Mouse (Mus musculus) retina, embryonic 14.5 days (tissue): ENCODE results near the gene Smarcd3.

Source experiments
- DNase-seq: peaks from one replicate; pipeline ENCODE4 v3.0.0-alpha.2; 2015; ENCODE audit warnings: low spot score

Gene Smarcd3

DNA sequence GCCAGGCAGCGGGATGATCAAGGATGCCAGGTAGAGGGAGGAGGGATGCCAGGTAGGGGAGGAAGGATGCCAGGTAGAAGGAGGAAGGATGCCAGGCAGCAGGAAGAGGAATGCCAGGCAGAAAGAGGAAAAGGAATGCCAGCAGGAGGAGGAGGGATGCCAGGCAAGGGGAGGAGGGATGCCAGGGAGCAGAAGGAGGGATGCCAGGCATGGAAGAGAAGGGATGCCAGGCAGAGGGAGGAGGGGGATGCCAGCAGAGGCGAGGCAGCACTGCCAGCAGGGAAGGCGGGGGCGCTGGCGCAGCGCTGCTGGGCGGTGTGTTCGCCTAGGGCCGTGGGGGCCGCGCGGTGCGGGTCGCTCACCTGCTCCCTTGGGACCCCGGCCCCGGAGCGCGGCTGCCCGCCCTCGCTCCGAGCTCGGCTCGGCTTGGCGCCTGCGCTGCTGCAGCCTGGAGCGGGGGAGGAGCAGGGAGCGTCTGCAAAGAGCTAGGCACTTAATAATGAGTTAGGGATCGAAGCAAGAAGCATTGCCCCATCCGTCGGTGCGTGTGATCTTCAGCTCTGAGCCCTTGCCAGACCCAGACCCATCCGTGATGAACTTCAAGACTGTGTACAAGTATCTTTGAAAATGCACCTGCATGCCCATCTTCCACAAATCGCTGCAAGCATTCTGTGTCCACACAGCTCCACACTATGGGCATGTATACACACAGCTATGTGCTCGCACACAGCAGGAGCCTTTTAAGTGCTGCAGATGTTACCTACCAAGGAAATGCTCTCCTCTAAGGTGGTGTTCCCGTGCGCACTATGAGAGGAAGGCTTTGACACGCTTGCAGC, at the start of gene Smarcd3:
Gene Smarcd3, minus strand, starts transcription at position 426 of the 836 bp plus-strand sequence.
- DNase-seq, result peak; percentile 81

DNA sequence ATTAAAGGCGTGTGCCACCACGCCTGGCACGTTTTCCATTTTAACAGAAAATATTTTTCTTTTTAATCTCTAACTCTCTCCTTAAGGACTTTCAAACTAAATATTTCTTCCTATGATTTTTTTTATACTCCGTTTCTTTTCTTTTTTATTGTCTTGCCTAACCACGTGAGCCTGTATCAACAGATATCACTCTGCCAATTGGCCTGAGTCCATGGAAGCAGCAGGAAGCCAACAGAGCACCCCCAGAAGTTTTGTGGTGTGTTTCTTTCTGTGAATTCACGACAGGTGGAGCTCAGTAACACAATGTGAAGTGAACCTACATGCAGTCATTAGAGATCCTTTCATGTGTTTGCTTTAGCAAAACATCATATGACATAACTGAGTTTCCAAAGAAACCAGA, 37.2 kb upstream of the Smarcd3 start:
- DNase-seq, result no peak

DNA sequence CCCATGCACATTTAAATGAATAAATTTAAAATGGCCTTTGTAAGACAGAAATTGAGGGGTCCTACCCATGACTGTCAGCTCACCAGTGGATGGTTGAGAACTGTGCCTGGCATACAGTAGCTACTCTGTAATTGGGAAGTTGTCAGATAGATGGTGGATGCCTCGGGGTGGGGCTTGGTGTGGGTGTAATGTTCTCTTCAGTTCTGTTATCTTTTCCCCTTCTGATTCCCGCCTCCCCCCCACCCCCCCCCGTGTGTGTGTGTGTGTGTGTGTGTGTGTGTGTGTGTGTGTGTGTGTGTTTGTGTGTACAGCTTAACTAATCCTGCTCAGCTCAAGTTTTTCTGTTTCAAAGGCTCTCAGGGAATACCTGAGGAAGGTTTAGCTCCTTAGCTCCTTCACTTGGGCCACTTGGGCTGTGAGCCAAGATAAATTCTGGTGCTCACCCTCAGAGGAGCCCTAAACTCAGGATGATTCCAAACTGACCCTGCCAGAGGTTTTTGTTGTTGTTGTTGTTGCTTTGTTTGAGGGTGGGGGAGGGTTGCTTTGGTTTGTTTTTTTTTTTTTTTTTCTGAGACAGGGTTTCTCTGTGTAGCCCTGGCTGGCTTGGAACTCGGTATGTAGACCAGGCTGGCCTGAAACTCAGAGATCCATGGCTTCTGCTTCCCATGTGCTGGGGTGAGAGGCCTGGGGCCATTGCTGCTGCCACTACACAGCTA, 35.7 kb upstream of the Smarcd3 start:
- DNase-seq, result no peak

DNA sequence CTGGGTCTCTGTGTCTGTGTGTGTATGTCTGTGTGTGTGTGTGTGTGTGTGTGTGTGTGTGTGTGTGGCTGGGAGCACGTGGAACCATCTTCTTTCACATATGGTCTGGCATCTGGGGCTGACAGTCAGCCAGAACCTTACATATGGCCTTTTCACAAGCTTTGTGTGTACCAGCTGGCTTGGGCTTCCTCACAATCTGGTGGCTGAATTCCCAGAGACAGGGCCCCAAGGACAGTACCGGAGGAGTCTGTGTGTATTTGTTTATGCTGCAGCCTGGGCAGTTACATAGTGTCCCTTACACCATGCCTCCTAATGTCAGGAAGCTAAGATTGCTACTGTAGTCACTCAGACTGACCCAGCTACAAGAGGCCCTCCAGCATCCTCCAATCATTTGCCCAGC, 32.9 kb upstream of the Smarcd3 start:
- DNase-seq, result peak; percentile 32

DNA sequence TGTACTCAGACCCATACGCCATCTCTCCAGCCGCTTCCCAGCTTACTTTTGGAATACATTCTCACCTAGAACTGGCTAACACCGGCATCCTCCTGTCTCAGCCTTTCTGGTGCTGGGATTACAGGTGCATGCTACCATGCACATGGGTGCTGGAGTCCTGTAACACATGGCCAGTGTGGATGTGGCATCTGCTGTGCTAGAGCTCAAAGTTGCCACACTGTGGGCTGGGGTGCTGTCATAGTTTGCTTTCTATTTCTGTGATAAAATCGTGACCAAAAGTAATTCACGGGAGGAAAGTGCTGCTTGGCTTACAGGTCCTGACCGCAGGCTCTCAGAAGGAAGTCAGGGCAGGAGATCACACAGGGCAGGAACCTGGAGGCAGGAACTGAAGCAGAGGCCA, 30.3 kb upstream of the Smarcd3 start:
- DNase-seq, result no peak

DNA sequence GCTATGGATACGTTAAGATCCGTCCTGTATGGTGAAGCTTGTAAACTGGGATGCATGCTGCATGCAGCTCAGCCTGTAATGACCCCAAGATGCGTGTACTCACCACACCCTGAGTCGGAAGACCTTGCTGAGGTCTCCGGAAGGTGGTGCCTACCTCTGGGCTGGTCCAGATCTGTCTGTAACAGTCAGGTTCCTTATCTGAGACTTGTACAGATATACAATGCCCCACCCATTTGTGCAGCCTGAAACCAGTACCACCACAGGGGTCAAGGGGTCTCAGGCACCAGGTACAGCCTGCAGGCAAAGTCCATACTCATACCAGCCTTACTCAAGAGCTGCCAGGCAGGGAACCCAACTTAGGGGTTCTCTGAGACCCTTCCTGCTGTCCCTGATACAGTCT, 28.6 kb upstream of the Smarcd3 start:
- DNase-seq, result no peak

DNA sequence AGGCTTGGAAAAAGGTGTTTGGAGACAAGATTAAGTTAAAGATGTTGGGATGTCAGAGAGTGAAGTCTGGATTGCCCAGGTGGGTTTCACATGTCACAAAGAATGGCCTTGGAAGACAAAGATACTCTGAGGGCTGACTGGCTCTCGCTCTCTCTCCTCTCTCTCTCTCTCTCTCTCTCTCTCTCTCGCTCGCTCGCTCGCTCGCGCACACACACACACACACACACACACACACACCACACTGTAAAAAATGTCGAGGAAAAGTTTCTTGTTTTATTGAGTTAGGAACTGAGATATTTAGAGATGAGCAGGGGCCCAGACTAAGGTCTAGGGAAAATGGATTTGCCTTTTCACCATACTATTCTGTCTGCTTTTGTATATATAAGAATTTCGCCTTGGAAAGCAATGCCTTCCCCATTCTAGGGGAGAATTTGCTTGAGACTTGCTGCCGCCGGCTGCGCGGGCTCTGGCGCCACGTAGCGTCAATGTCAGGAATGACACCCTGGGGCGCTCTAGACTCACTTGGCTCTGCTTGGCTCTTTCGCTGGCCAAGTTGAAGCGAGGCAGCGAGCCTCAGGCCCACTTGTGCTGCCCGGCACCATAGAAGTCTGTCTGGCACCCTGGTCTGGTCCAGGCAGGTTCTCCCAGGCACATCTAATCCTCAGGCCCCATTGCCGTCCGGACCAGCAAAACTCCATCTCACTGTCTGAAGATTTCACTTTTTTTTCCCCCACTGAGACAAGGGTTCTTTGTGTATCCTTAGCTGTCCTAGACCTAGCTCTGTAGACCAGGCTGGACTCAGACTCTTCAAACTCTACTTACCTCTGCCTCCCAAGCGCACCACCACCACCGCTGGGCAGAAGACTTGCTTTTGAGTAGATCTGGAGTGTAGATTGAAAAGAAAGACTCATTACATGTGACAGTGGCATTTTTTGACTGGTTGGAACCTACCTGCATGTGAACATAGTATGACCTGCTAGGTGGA, 27.8 kb upstream of the Smarcd3 start:
- peak; percentile 92 for DNase-seq

DNA sequence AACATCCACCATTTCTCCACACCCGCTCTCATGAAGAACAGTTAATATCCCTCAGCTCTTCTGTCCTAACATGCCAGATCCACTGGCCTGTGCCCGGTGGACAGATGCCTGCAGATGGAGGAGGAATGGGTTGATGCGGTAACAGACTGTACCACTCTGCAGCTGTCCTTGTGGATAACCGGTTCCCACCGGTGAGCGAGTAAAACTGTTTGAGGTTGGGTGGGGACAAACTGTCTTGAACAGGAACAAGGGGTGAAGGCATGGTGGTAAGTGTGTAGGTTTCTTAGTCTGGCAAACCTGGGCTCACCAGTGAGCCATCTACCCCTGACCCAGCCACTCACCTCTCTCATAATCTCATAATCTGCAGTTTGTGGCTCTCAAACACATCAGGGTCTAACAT, 27.1 kb upstream of the Smarcd3 start:
- DNase-seq, result no peak

DNA sequence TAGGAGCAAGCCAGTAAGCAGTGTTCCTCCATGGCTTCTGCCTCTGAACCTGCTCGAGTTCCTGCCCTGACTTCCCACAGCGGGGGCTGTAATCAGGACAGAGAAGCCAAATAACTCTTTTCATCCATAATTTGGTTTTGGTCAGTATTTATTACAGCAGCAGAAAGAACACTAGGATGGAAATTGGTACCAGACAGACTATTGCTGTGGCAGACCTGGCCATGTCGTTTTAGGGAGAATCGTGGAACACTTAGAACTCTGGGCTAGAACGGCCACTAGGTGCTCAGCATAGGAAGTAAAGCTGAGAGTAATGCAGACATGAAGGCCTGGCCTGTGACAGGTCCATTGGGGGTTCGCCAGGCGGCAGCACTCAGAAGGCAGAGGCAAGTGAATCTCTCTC, 25.5 kb upstream of the Smarcd3 start:
- DNase-seq, result no peak

DNA sequence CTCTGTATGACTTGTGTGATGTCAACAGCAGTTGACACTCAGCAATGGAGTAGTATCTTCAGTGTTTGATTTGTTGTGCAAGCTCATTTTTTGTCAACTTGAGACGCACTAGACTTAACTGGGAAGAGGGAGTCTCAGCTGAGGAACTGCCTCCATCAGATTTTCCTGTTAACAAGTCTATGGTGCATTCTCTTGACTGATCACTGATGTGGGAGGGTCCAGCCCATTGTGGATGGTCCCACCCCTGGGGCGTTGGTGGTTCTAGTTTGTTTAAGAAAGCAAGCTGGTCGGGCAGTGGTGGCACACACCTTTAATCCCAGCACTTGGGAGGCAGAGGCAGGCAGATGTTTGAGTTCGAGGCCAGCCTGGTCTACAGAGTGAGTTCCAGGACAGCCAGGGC, 25.0 kb upstream of the Smarcd3 start:
- no peak for DNase-seq

GRCm38 (mm10) chr5:24645454-24645853, 21.2 kb upstream of the Smarcd3 start:
- DNase-seq, result no peak

DNA sequence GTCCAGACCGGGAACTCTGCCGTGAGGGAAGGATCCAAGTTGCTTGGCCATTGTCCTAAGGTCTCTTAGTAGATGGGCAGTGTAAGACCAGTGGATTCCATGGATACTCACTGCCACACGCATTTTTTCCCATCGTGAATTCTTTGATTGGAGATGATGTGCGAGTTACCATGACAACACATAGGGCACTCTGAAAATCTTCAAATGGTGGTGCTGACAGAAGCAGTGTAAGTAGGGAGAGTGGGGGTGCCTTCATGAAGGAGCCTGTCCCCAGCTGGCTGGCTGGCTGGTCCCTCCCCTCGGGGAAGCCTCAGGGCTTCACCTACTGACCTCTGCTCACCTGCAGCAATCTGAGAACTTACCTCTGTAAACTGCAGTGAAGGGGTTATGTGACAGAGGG, 14.9 kb upstream of the Smarcd3 start:
- no peak for DNase-seq

DNA sequence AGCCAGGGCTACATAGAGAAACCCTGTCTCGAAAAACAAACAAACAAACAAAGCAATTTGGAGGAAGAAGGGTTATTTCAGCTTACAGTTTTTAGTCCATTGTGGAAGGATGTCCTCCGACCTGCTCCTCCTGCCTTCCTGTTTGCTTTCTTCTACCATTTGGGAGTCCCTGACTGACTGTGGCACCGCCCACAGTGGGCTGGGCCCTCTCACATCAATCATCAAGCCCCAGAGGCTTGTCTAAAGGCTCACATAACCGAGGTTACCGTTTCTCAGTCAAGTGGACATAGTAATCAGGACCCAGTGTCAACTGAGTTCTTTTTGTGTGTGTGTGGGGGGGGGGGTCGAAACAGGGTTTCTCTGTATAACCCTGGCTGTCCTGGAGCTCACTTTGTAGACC, 13.9 kb upstream of the Smarcd3 start:
- no peak for DNase-seq

- no peak for DNase-seq
These were observed 12.8 kb upstream of the Smarcd3 start for GRCm38 (mm10) chr5:24636987-24637386.

DNA sequence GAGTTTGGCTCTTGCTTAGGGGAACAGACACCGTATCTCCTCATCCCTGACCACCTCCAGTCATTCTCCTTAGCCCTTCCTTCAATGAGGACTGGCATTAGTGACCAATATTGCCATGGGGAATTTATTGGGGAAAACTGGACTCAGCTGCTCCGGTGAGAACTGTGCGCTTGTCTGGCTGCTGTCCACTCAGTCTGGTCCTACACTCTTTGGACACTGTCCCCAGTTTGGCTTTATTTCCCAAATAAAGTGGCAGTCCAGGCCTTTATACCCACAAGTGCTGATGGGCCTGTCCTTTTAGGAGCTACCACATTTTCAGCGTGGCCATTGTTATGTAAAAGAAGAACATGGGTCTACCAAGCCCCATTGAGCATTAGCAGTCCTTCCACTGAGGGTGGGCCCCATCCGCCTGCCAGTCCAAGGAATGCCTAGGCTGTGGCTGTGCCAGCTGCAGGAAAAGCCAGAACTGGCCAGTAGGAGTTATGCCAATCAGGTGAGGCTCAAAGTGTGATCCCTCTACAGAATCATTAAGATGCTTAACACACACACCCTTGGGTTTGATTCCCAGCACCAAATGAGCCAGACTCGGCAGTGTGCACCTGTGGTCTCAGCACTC, 11.4 kb upstream of the Smarcd3 start:
- DNase-seq, result no peak

DNA sequence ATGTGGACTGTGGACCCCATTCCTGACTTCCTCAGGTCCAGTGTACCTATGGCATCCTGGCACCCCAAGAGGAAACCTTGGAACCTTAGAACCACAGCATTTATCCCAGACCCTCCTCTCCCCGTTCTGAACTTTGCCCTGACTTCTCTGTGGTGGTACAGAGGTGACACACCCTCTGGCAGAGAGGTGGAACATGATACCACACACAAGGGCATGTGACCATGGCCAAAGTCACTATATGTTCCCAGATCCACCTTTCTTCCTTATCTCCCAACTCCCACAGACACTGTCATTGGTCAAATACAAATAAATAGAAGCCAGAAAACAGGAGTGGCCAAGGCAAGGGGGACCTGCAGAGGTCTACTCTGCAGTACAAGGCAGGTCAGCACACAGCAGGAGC, 10.9 kb upstream of the Smarcd3 start:
- DNase-seq, result no peak

GRCm38 (mm10) chr5:24629712-24630111, 5.5 kb upstream of the Smarcd3 start:
- no peak for DNase-seq

DNA sequence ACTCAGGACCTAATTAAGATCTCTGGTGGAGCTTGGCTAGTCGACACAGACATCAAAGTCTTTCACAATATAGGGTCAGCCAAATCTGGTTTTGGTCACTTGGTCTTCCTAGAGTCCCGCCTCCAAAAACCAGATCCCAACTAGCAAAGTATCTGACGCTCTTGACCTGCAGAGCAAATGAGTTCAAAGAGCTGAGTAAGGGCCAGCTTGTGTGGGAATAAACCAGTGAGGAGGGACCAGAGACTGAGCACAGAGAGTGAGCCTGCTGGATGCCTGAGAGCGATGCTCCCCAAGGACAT, 560 bp upstream of the Smarcd3 start:
- DNase-seq, result no peak

DNA sequence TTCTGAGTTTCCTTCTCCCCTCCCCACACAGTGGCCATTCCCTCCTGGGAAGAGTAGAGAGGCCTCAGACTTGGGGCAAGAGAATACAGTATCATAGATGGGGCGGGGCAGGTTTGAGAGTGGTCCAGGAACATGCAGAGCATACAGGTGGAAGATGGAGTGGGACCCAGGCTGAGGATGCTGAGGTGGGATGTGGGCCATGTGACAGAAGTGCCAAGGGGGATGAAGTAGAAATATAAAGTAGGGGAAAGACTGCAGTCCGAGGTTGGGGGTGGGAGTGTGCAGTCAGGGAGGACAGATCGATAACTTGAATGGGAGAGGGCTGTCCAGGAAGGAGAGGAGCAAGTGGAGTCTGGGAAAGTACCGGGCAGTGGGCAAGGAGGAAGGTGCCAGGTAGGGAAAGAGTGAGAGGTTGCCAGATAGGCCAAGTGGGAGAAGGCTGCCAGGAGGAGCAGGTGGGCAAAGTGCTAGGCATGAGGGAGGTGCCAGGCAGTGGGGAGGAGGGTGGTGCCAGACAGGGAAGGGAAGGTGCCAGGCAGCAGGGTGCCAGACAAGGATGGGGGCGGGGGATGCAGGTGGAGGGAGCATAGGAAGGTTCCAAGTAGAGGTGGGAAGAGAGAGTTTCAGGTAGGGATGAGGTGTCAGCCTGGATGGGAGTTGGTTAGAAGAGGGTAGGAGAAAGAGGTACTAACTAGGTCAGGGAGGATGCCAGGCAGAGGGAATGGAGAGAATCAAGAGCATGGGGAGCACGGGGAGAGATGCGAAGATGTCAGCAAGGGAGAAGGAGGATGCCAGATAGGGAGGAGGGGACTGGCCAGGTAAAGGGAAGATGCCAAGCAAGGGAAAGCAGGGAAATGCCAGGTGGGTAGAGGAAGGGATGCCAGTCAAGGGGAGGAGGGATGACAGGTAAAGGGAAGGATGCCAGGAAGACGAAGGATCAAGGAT, 898 bp downstream of the Smarcd3 start:
- DNase-seq, result no peak

DNA sequence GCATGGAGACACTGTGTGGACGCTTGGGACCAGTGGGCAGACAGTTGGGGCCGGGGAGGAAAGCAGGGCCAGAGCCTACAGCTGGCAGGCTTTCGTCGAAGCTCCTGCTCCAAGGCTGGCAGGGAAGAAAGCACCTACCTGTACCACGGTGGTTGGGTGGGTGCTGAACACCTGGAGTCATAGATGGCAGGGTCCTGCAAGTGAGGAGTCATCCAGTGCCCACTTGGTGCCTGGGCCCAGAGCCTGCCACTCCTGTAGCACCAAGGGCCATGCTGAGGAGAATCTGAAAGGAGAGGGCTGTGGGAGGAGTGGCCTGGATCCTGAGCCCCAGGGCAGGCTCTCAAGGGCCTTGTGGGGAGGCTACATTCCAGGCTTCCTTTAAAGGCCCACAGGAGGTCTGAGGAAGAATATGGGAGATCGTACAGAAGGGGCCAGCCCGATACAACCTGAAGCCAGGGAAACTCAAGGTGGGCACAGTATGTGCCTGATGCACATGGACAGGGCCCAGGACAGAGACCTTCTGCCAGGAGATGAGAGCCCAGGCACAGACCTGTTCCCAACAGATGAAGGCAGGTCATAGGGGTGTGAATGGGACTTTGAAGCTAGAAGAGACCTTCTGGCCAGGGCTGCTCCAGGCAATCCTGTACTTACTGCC, 1.7 kb downstream of the Smarcd3 start:
- no peak for DNase-seq
